Mouse (Mus musculus) heart, embryonic 15.5 days (tissue): ENCODE results near the gene Sept3. TPM values are rescaled to one million over a fixed set of nuclear protein-coding genes. Genes with fewer than 3 reads are reported as not detected.

ENCODE experiments used
- ATAC-seq: fragments of 200-750 bp; cut with Nextera tagmentation; replicated peaks from 2 replicates; pipeline ENCODE4 v1.8.0; 2017; ENCODE audit warnings: low read depth, moderate TSS enrichment; ENCODE audit not compliant: insufficient number of reproducible peaks, insufficient read depth, low FRiP score
- H3K27ac ChIP-seq: fragments of 300-500 bp; sonication (generic); 2 replicates; pipeline ENCODE4 v1.5.1; 2015; ENCODE audit warnings: mild to moderate bottlenecking, inconsistent platforms
- H3K27me3 ChIP-seq: fragments of 300-500 bp; sonication (generic); 2 replicates; pipeline ENCODE4 v1.6.1; 2015; ENCODE audit warnings: inconsistent platforms
- H3K36me3 ChIP-seq: fragments of 300-500 bp; sonication (generic); 2 replicates; pipeline ENCODE4 v1.6.1; 2015; ENCODE audit warnings: mild to moderate bottlenecking, inconsistent platforms
- H3K4me1 ChIP-seq: fragments of 300-500 bp; sonication (generic); replicated peaks from 2 replicates; pipeline ENCODE4 v1.6.1; 2015; ENCODE audit warnings: inconsistent platforms
- H3K4me2 ChIP-seq: fragments of 300-500 bp; sonication (generic); 2 replicates; pipeline ENCODE4 v1.6.1; 2015; ENCODE audit warnings: inconsistent platforms, mild to moderate bottlenecking, moderate library complexity
- H3K4me3 ChIP-seq: fragments of 300-500 bp; sonication (generic); 2 replicates; pipeline ENCODE4 v1.5.1; 2015; ENCODE audit warnings: mild to moderate bottlenecking, inconsistent platforms
- H3K9ac ChIP-seq: fragments of 300-500 bp; sonication (generic); 2 replicates; pipeline ENCODE4 v1.6.1; 2015; ENCODE audit warnings: mild to moderate bottlenecking, inconsistent platforms
- H3K9me3 ChIP-seq: fragments of 300-500 bp; sonication (generic); replicated peaks from 2 replicates; pipeline ENCODE4 v1.6.1; 2016; ENCODE audit warnings: inconsistent platforms
- WGBS: fragments of 180-500 bp; shearing (Covaris S2); methylation state at CpG from one replicate; pipeline ENCODE4 v1.1.7; 2015; ENCODE audit warnings: mixed read lengths; 5-methylcytosine and 5-hydroxymethylcytosine counted together
- polyA plus RNA-seq: library from polyadenylated mRNA; unstranded; fragments of >200 nt; fragmentation: Nextera tagmentation; extraction: Ambion mirVana; gene quantifications from 2 replicates; pipeline ENCODE4 v1.2.1, GENCODE M21; 2015

Gene Sept3
- polyA plus RNA-seq, 1 experiment from 2014 or later: 3.4 TPM

- no peak overlapping the region for H3K4me3 ChIP-seq
- H3K4me2 ChIP-seq: peak overlapping the region; percentile 74; the same call in 1 of the 2 replicates
- no peaks in the 10 kb centered on the region for H3K9me3 ChIP-seq
- no peaks in the 10 kb centered on the region for H3K27me3 ChIP-seq
- peaks cover 18% of the 10 kb centered on the region; the same call in 1 of the 2 replicates for H3K36me3 ChIP-seq
- H3K9ac ChIP-seq: no peak overlapping the region
- H3K27ac ChIP-seq: peak overlapping the region; percentile 79
- peaks cover 35% of the 10 kb centered on the region for H3K4me1 ChIP-seq
- ATAC-seq: no peak
- 68% methylated on average over 8 of the region's 8 CpGs for WGBS
Measured at GRCm38 (mm10) chr15:82339634-82340254, 65.1 kb downstream of the Sept3 start.

GRCm38 (mm10) chr15:82340414-82341035 is 65.8 kb downstream of the Sept3 start:
- no peak for ATAC-seq
- peaks cover 10% of the 10 kb centered on the region; the same call in 1 of the 2 replicates for H3K36me3 ChIP-seq
- H3K4me2 ChIP-seq: peak overlapping the region; percentile 84
- H3K27ac ChIP-seq: peak overlapping the region; percentile 79
- H3K9me3 ChIP-seq: no peaks in the 10 kb centered on the region
- 36% methylated on average over 21 of the region's 21 CpGs for WGBS
- H3K4me3 ChIP-seq: peak overlapping the region; percentile 55
- no peaks in the 10 kb centered on the region for H3K27me3 ChIP-seq
- H3K4me1 ChIP-seq: peaks cover 35% of the 10 kb centered on the region
- peak overlapping the region; percentile 66 for H3K9ac ChIP-seq

DNA sequence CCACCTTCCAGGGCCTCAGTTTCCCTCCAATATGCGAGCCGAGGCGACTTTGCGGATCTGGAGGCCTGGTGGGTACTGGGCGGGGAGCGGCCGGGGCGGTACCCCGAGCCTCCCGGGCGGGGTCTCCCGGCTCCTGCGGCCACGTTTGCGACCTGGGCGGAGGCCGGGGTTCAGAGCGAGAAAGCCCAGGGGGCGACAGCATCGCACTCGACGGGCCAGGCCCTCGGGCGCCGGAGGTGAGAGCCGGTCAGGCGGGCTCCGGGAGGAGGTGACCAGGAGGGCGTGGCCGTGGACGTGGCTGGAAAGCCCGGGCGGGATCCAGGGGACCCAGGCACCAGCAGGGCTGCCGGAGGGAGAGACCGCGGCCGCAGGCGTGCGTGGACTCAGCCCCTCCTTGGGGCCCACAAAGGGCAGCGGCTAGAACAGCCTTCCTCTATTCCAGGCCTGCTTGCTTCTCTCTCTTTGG is 66.4 kb downstream of the Sept3 start:
- no peaks in the 10 kb centered on the region for H3K9me3 ChIP-seq
- WGBS: 2% methylated on average over 40 of the region's 40 CpGs
- H3K4me1 ChIP-seq: peaks cover 35% of the 10 kb centered on the region
- peak overlapping the region; percentile 79 for H3K27ac ChIP-seq
- H3K9ac ChIP-seq: peak overlapping the region; percentile 66
- peak overlapping the region; percentile 84 for H3K4me2 ChIP-seq
- H3K4me3 ChIP-seq: peak overlapping the region; percentile 55
- H3K27me3 ChIP-seq: no peaks in the 10 kb centered on the region
- ATAC-seq: peak; percentile 7; the same call in 1 of the 2 replicates
- peaks cover 4% of the 10 kb centered on the region; the same call in 1 of the 2 replicates for H3K36me3 ChIP-seq

DNA sequence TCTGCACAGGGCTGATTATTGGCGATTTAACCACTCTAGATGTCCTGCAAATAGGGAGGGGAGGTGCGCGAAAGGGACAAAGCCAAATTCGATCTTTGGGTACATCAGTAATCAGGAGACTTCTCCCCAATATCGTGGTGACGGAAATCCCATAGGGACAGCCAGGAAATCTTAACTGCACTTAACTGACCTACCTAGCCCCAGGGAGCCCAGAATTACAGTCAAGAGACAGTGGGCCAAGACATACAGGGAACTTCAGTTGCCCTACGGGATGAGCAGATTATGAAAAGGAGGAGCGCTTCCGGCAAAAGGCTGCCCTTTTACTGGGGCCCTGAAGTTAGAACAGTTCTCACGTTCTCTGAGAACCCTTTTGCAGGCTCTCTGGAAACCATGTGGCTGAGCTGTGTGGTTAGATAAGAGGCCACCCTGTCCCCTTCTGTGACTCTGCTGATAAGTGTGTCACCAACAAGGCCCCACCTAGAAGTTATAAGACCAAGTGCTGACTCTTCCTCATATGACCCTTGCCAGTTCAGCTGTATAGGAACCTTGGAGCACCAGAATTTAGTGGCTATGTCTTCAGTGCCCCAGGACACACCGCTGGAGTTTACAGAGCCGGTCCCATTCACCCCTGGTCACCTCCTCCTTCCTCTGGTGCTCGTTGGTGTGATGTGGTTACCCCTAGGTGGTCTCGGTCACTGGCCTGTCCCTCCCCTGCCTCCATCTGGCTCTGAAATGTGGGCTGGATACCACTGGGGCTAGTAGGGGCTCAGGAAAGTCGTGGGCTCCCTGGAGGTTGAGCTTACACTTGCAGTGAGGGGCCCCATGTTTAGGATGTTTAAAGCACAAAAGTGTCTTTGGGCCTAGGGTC is 67.2 kb downstream of the Sept3 start:
- no peaks in the 10 kb centered on the region for H3K36me3 ChIP-seq
- H3K27me3 ChIP-seq: no peaks in the 10 kb centered on the region
- ATAC-seq: no peak
- peak overlapping the region; percentile 84 for H3K4me2 ChIP-seq
- 34% methylated on average over 15 of the region's 15 CpGs for WGBS
- peaks cover 38% of the 10 kb centered on the region for H3K4me1 ChIP-seq
- no peaks in the 10 kb centered on the region for H3K9me3 ChIP-seq
- H3K27ac ChIP-seq: peak overlapping the region; percentile 79
- peak overlapping the region; percentile 66 for H3K9ac ChIP-seq
- H3K4me3 ChIP-seq: peak overlapping the region; percentile 55

DNA sequence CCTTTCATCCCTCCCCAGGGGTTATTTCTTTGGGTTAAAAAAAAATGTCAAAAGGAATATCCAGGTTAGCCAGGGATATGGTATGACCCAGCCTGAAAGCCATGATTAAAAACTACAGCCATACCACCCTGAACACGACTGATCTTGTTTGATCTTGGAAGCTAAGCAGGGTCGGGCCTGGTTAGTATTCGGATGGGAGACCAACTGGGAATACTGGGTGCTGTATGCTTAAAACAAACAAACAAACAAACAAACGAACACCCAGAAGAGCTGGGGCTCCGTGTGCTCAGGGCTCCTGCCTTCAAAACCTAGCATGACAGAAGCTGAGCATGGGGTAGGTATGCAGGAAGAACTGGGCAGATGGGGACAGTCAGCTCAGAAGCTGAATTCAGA is 67.8 kb downstream of the Sept3 start:
- H3K27ac ChIP-seq: peak overlapping the region; percentile 79; the same call in 1 of the 2 replicates
- H3K9me3 ChIP-seq: no peaks in the 10 kb centered on the region
- no peak overlapping the region for H3K4me3 ChIP-seq
- WGBS: 71% methylated on average over 5 of the region's 5 CpGs
- no peak for ATAC-seq
- H3K9ac ChIP-seq: no peak overlapping the region
- H3K36me3 ChIP-seq: no peaks in the 10 kb centered on the region
- peaks cover 40% of the 10 kb centered on the region for H3K4me1 ChIP-seq
- H3K27me3 ChIP-seq: no peaks in the 10 kb centered on the region
- H3K4me2 ChIP-seq: peak overlapping the region; percentile 84; the same call in 1 of the 2 replicates

GRCm38 (mm10) chr15:82343368-82344287 is 68.9 kb downstream of the Sept3 start:
- Histone ChIP-seq H3K27me3 (no peaks in the 10 kb centered on the region), H3K9me3 (no peaks in the 10 kb centered on the region), H3K27ac (no peak overlapping the region), H3K4me1 (peaks cover 36% of the 10 kb centered on the region), H3K4me2 (no peak overlapping the region), H3K4me3 (no peak overlapping the region), H3K9ac (no peak overlapping the region), H3K36me3 (peaks cover 10% of the 10 kb centered on the region)
- no peak for ATAC-seq
- 87% methylated on average over 27 of the region's 27 CpGs for WGBS

Other genes with a start within 250 kb of the Sept3 start
- 16.8 and 26.9 TPM in 2 replicates for gene Desi1, start 241.0 kb upstream of the Sept3 start, polyA plus RNA-seq
- gene Snu13, start 227.3 kb upstream of the Sept3 start, polyA plus RNA-seq: 130 and 171 TPM in 2 replicates
- gene 4930407I10Rik, start 215.7 kb upstream of the Sept3 start, polyA plus RNA-seq: not detected in 2 replicates
- 0.05 TPM in 1 of 2 replicates, not detected in the other for gene Mei1, start 204.9 kb upstream of the Sept3 start, polyA plus RNA-seq
- 7.4 and 11.9 TPM in 2 replicates for gene Ccdc134, start 147.0 kb upstream of the Sept3 start, polyA plus RNA-seq
- gene Srebf2, start 127.7 kb upstream of the Sept3 start, polyA plus RNA-seq: 73.8 and 106 TPM in 2 replicates
- gene Shisa8, start 62.1 kb upstream of the Sept3 start, polyA plus RNA-seq: 0.22 and 0.25 TPM in 2 replicates
- gene Tnfrsf13c, start 50.5 kb upstream of the Sept3 start, polyA plus RNA-seq: not detected in 2 replicates
- gene Cenpm, start 30.1 kb upstream of the Sept3 start, polyA plus RNA-seq: 54.0 and 55.7 TPM in 2 replicates
- not detected in 2 replicates for gene 1500009C09Rik, start 22.5 kb upstream of the Sept3 start, polyA plus RNA-seq
- 0.13 and 0.23 TPM in 2 replicates for gene Wbp2nl, start 24.1 kb downstream of the Sept3 start, polyA plus RNA-seq
- gene Naga, start 64.0 kb downstream of the Sept3 start, polyA plus RNA-seq: 39.1 and 52.3 TPM in 2 replicates
- gene Pheta2, start 64.0 kb downstream of the Sept3 start, polyA plus RNA-seq: 6.3 and 11.5 TPM in 2 replicates
- 334 and 337 TPM in 2 replicates for gene Smdt1, start 64.1 kb downstream of the Sept3 start, polyA plus RNA-seq
- gene Ndufa6, start 79.4 kb downstream of the Sept3 start, polyA plus RNA-seq: 483 and 678 TPM in 2 replicates
- gene Cyp2d22, start 105.4 kb downstream of the Sept3 start, polyA plus RNA-seq: 12.3 and 14.2 TPM in 2 replicates
- gene Cyp2d11, start 119.1 kb downstream of the Sept3 start, polyA plus RNA-seq: not detected in 2 replicates
- 1.0 TPM in 1 of 2 replicates, not detected in the other for gene Cyp2d10, start 132.3 kb downstream of the Sept3 start, polyA plus RNA-seq
- gene Cyp2d9, start 158.5 kb downstream of the Sept3 start, polyA plus RNA-seq: not detected in 2 replicates